Mouse (Mus musculus) embryonic fibroblast, embryonic 13.5 days (primary cell): ENCODE data around the gene Gm9745.
"Not testable (repeated sequence)": the region's sequence is repeated elsewhere in the genome, so short reads cannot be mapped to it uniquely, and the experiment has no call there.

ENCODE experiments used
- CTCF ChIP-seq: IDR thresholded peaks from 2 replicates; pipeline ENCODE4 v1.5.1; 2011; ENCODE audit warnings: mild to moderate bottlenecking, control low read depth, low read length, moderate library complexity, borderline replicate concordance; ENCODE audit not compliant: insufficient read depth
- POLR2A ChIP-seq: IDR thresholded peaks from 2 replicates; pipeline ENCODE4 v1.6.1; 2011; ENCODE audit warnings: low read depth, mild to moderate bottlenecking, control low read depth, low read length, moderate library complexity

GRCm38 (mm10) chr13:8962266-8962665, 14.2 kb upstream of the Gm9745 start:
- TF ChIP-seq CTCF, POLR2A: not testable (repeated sequence)
